Mouse (Mus musculus): ENCODE measurements around the gene Olfr1079. TPM values are rescaled to one million over a fixed set of nuclear protein-coding genes. Genes with fewer than 3 reads are reported as not detected.

The Olfr1079 gene
- total RNA-seq (2023) = not detected

GRCm38 (mm10) chr2:86542380-86542779, at the start of gene Olfr1079:
Gene Olfr1079 (minus strand): TSS chr2:86542480.

GRCm38 (mm10) chr2:86558135-86558534, 15.9 kb upstream of the Olfr1079 start, which contains the start of gene Olfr1080:
Gene Olfr1080 (minus strand): TSS chr2:86558235.

GRCm38 (mm10) chr2:86508161-86508560, 34.1 kb downstream of the Olfr1079 start, which contains the start of gene Olfr1076:
Gene Olfr1076 (plus strand): TSS chr2:86508461.

GRCm38 (mm10) chr2:86487286-86487685, 55.0 kb downstream of the Olfr1079 start, which contains the start of gene Olfr228:
Gene Olfr228 (minus strand): TSS chr2:86487386.

Other genes starting within 250 kb of the Olfr1079 start
- not detected for gene Olfr1053, start 227.2 kb downstream of the Olfr1079 start, total RNA-seq (2023)
- not detected for gene Olfr1054, start 207.0 kb downstream of the Olfr1079 start, total RNA-seq (2023)
- gene Olfr1055, start 192.2 kb downstream of the Olfr1079 start, total RNA-seq (2023) = not detected
- not detected for gene Olfr1056, start 180.0 kb downstream of the Olfr1079 start, total RNA-seq (2023)
- gene Olfr1057, start 164.1 kb downstream of the Olfr1079 start, total RNA-seq (2023) = not detected
- gene Olfr1058, start 153.9 kb downstream of the Olfr1079 start, total RNA-seq (2023) = not detected
- not detected for gene Olfr1061, start 128.4 kb downstream of the Olfr1079 start, total RNA-seq (2023)
- not detected for gene Olfr1062, start 115.7 kb downstream of the Olfr1079 start, total RNA-seq (2023)
- gene Olfr1065, start 91.9 kb downstream of the Olfr1079 start, total RNA-seq (2023) = not detected
- gene Olfr1066, start 86.2 kb downstream of the Olfr1079 start, total RNA-seq (2023) = not detected
- gene Olfr228, start 55.1 kb downstream of the Olfr1079 start, total RNA-seq (2023) = not detected
- gene Olfr1076, start 34.0 kb downstream of the Olfr1079 start, total RNA-seq (2023) = not detected
- gene Olfr1080, start 15.8 kb upstream of the Olfr1079 start, total RNA-seq (2023) = not detected
- gene Olfr1082, start 56.5 kb upstream of the Olfr1079 start, total RNA-seq (2023) = not detected
- gene Olfr1084, start 97.2 kb upstream of the Olfr1079 start, total RNA-seq (2023) = not detected
- gene Olfr1085, start 119.5 kb upstream of the Olfr1079 start, total RNA-seq (2023) = not detected
- gene Olfr1086, start 137.6 kb upstream of the Olfr1079 start, total RNA-seq (2023) = not detected
- not detected for gene Olfr1087, start 155.9 kb upstream of the Olfr1079 start, total RNA-seq (2023)
- gene Olfr1089, start 191.2 kb upstream of the Olfr1079 start, total RNA-seq (2023) = not detected
- not detected for gene Olfr1090, start 216.5 kb upstream of the Olfr1079 start, total RNA-seq (2023)
- gene Olfr1093, start 240.0 kb upstream of the Olfr1079 start, total RNA-seq (2023) = not detected

Data from neutrophil, adult 83 days (primary cell).